Mouse (Mus musculus) midbrain, embryonic 16.5 days (tissue): Measurements from ENCODE around the gene Paqr9. TPM values are rescaled to one million over a fixed set of nuclear protein-coding genes. Genes with fewer than 3 reads are reported as not detected.

Source experiments
- ATAC-seq: fragments of 200-750 bp; cut with Nextera tagmentation; 2 replicates; pipeline ENCODE4 v1.8.0; 2017; ENCODE audit warnings: moderate TSS enrichment
- H3K27ac ChIP-seq: fragments of 300-500 bp; sonication (generic); 2 replicates; pipeline ENCODE4 v1.5.1; 2014; ENCODE audit warnings: mild to moderate bottlenecking, low read length, mixed read lengths
- H3K27me3 ChIP-seq: fragments of 300-500 bp; sonication (generic); 2 replicates; pipeline ENCODE4 v1.6.1; 2014; ENCODE audit warnings: low read depth, low read length, mixed read lengths; ENCODE audit not compliant: control insufficient read depth, insufficient read depth
- H3K36me3 ChIP-seq: fragments of 300-500 bp; sonication (generic); 2 replicates; pipeline ENCODE4 v1.6.1; 2014; ENCODE audit warnings: mild to moderate bottlenecking, low read length, moderate library complexity, mixed read lengths; ENCODE audit not compliant: control insufficient read depth, insufficient read depth
- H3K4me1 ChIP-seq: fragments of 300-500 bp; sonication (generic); 2 replicates; pipeline ENCODE4 v1.6.1; 2014; ENCODE audit warnings: mild to moderate bottlenecking, low read length, mixed read lengths; ENCODE audit not compliant: control insufficient read depth, insufficient read depth
- H3K4me2 ChIP-seq: fragments of 300-500 bp; sonication (generic); 2 replicates; pipeline ENCODE4 v1.6.1; 2014; ENCODE audit warnings: mild to moderate bottlenecking, low read length, mixed read lengths
- H3K4me3 ChIP-seq: fragments of 300-500 bp; sonication (generic); 2 replicates; pipeline ENCODE4 v1.5.1; 2014; ENCODE audit warnings: low read depth, mild to moderate bottlenecking, low read length, moderate library complexity, mixed read lengths
- H3K9ac ChIP-seq: fragments of 300-500 bp; sonication (generic); 2 replicates; pipeline ENCODE4 v1.6.1; 2014; ENCODE audit warnings: low read depth, low read length, mixed read lengths
- H3K9me3 ChIP-seq: fragments of 300-500 bp; sonication (generic); replicated peaks from 2 replicates; pipeline ENCODE4 v1.6.1; 2014; ENCODE audit warnings: mild to moderate bottlenecking, low read length, mixed read lengths; ENCODE audit not compliant: control insufficient read depth, poor library complexity, severe bottlenecking
- WGBS: fragments of 180-500 bp; shearing (Covaris S2); extraction: QIAGEN DNeasy Blood & Tissue Kit; methylation state at CpG from one replicate; pipeline ENCODE4 v1.1.7; 2014; 5-methylcytosine and 5-hydroxymethylcytosine counted together
- polyA plus RNA-seq: library from polyadenylated mRNA; unstranded; fragments of >200 nt; fragmentation: Nextera tagmentation; extraction: Ambion mirVana; gene quantifications from 2 replicates; pipeline ENCODE4 v1.2.1, GENCODE M21; 2015

The Paqr9 gene
- polyA plus RNA-seq, 1 experiment from 2014 or later: 5.5 TPM

- H3K9me3 ChIP-seq: no peaks in the 10 kb centered on the region
- H3K4me3 ChIP-seq: no peak overlapping the region
- H3K27ac ChIP-seq: no peak overlapping the region
- H3K27me3 ChIP-seq: no peaks in the 10 kb centered on the region
- H3K9ac ChIP-seq: no peak overlapping the region
- no peaks in the 10 kb centered on the region for H3K36me3 ChIP-seq
- no peak overlapping the region for H3K4me2 ChIP-seq
- ATAC-seq: peak; percentile 48; the same call in 1 of the 2 replicates
- WGBS: 50% methylated on average over 5 of the region's 5 CpGs
- peaks cover 18% of the 10 kb centered on the region for H3K4me1 ChIP-seq
Observed at GRCm38 (mm10) chr9:95566931-95567330, 7.5 kb downstream of the Paqr9 start.

GRCm38 (mm10) chr9:95569249-95569648 is 9.8 kb downstream of the Paqr9 start:
- Histone ChIP-seq H3K4me1 (0 out of 2 replicates have a peak, but pooled peaks cover 3% of the 10 kb centered on the region), H3K4me2 (no peak overlapping the region), H3K27ac (no peak overlapping the region), H3K36me3 (no peaks in the 10 kb centered on the region), H3K9ac (no peak overlapping the region), H3K4me3 (no peak overlapping the region), H3K9me3 (no peaks in the 10 kb centered on the region), H3K27me3 (no peaks in the 10 kb centered on the region)
- 86% methylated on average over 5 of the region's 5 CpGs for WGBS
- no peak for ATAC-seq

GRCm38 (mm10) chr9:95569966-95570365 is 10.5 kb downstream of the Paqr9 start:
- H3K36me3 ChIP-seq: no peaks in the 10 kb centered on the region
- H3K4me1 ChIP-seq: 0 out of 2 replicates have a peak, but pooled peaks cover 3% of the 10 kb centered on the region
- WGBS: 93% methylated on average over 5 of the region's 5 CpGs
- H3K27ac ChIP-seq: no peak overlapping the region
- H3K4me3 ChIP-seq: no peak overlapping the region
- no peaks in the 10 kb centered on the region for H3K27me3 ChIP-seq
- no peaks in the 10 kb centered on the region for H3K9me3 ChIP-seq
- ATAC-seq: no peak
- H3K9ac ChIP-seq: no peak overlapping the region
- H3K4me2 ChIP-seq: no peak overlapping the region

- H3K36me3 ChIP-seq: no peaks in the 10 kb centered on the region
- no peak for ATAC-seq
- no peaks in the 10 kb centered on the region for H3K27me3 ChIP-seq
- no peak overlapping the region for H3K9ac ChIP-seq
- no peak overlapping the region for H3K4me3 ChIP-seq
- WGBS: 81% methylated on average over 4 of the region's 4 CpGs
- no peak overlapping the region for H3K4me2 ChIP-seq
- no peaks in the 10 kb centered on the region for H3K9me3 ChIP-seq
- 0 out of 2 replicates have a peak, but pooled peaks cover 3% of the 10 kb centered on the region for H3K4me1 ChIP-seq
- H3K27ac ChIP-seq: no peak overlapping the region
Observed at GRCm38 (mm10) chr9:95570604-95571003, 11.1 kb downstream of the Paqr9 start.

GRCm38 (mm10) chr9:95571494-95571893 is 12.0 kb downstream of the Paqr9 start:
- Histone ChIP-seq H3K4me2 (no peak overlapping the region), H3K9me3 (no peaks in the 10 kb centered on the region), H3K27me3 (no peaks in the 10 kb centered on the region), H3K4me3 (no peak overlapping the region), H3K9ac (no peak overlapping the region), H3K4me1 (0 out of 2 replicates have a peak, but pooled peaks cover 3% of the 10 kb centered on the region), H3K36me3 (no peaks in the 10 kb centered on the region), H3K27ac (no peak overlapping the region)
- 77% methylated on average over 4 of the region's 4 CpGs for WGBS
- ATAC-seq: no peak

- H3K4me3 ChIP-seq: no peak overlapping the region
- 74% methylated on average over 5 of the region's 5 CpGs for WGBS
- H3K27ac ChIP-seq: no peak overlapping the region
- H3K9ac ChIP-seq: no peak overlapping the region
- H3K36me3 ChIP-seq: no peaks in the 10 kb centered on the region
- no peak overlapping the region for H3K4me2 ChIP-seq
- ATAC-seq: no peak
- H3K9me3 ChIP-seq: no peaks in the 10 kb centered on the region
- H3K4me1 ChIP-seq: no peaks in the 10 kb centered on the region
- no peaks in the 10 kb centered on the region for H3K27me3 ChIP-seq
Observed at GRCm38 (mm10) chr9:95572558-95572957, 13.1 kb downstream of the Paqr9 start.

GRCm38 (mm10) chr9:95574116-95574515 is 14.7 kb downstream of the Paqr9 start:
- no peak overlapping the region for H3K9ac ChIP-seq
- H3K36me3 ChIP-seq: no peaks in the 10 kb centered on the region
- H3K27me3 ChIP-seq: no peaks in the 10 kb centered on the region
- no peaks in the 10 kb centered on the region for H3K4me1 ChIP-seq
- H3K27ac ChIP-seq: no peak overlapping the region
- H3K4me3 ChIP-seq: no peak overlapping the region
- ATAC-seq: no peak
- H3K9me3 ChIP-seq: no peaks in the 10 kb centered on the region
- WGBS: 85% methylated on average over 4 of the region's 4 CpGs
- H3K4me2 ChIP-seq: no peak overlapping the region

- Histone ChIP-seq H3K36me3 (no peaks in the 10 kb centered on the region), H3K4me3 (no peak overlapping the region), H3K4me2 (no peak overlapping the region), H3K9me3 (no peaks in the 10 kb centered on the region), H3K9ac (no peak overlapping the region), H3K4me1 (peaks cover 6% of the 10 kb centered on the region), H3K27ac (no peak overlapping the region), H3K27me3 (no peaks in the 10 kb centered on the region; the same call in 1 of the 2 replicates)
- ATAC-seq: no peak
- WGBS: 89% methylated on average over 6 of the region's 6 CpGs
Observed at GRCm38 (mm10) chr9:95577502-95577901, 18.0 kb downstream of the Paqr9 start.

- Histone ChIP-seq H3K4me2 (no peak overlapping the region), H3K4me3 (no peak overlapping the region), H3K9me3 (no peaks in the 10 kb centered on the region), H3K27ac (no peak overlapping the region), H3K27me3 (no peaks in the 10 kb centered on the region; the same call in 1 of the 2 replicates), H3K9ac (no peak overlapping the region), H3K36me3 (no peaks in the 10 kb centered on the region), H3K4me1 (peaks cover 6% of the 10 kb centered on the region)
- ATAC-seq: no peak
- WGBS: 80% methylated on average over 5 of the region's 5 CpGs
Observed at GRCm38 (mm10) chr9:95578366-95578895, 19.0 kb downstream of the Paqr9 start.
